Mouse (Mus musculus): ENCODE results near the gene Cdk20.
"Not testable (repeated sequence)": the region's sequence is repeated elsewhere in the genome, so short reads cannot be mapped to it uniquely, and the experiment has no call there.

Cdk20 gene

DNA sequence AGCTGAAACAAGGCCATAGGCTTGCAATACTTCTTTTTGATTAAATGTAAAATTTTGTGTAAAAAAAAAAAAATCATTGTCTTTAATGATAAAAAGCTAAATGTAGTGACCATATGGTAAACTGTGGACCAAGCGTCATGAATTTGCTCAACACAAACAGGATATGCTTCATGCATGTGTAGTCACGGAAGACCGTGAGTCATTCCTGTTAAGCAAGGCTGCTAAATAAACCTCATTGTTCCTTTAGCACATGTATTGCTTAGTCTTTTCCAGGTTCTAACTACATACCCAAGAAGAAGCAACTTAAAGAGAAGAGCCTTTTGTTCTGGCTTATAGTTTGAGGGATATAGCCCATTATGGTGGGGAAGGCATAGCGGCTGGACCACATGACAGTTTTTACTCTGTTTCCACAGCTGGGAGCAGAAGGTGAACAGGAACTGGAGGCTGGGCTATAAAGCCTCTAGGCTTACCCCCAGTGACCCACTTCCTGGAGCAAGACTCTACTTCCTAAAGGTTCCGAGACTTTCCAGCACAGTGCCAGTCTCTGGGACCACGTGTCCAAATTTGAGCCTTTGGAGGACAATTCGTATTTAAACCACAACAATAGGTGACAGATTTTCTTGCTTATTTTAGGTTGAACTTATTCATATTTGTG is 10.0 kb upstream of the Cdk20 start:
- no peak for DNase-seq (ENCODE audit: low read depth, low spot score)

DNA sequence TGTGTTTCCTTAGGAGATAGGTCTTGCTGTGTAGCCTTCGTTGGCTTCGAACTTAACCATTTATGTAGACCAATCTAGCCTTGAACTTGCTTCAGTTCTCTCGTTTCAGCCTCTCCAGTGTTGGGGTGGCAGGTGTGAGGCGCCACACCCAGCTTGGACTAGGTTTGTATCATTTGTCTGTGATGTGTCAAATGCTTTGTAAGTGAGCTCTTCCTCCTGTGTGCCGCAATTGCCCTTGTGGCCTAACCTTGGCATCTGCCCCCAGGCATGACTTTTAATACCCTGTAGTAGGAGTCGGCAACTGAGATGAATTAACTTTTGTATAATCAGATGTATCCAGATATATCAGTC is 9.5 kb upstream of the Cdk20 start:
- DNase-seq (ENCODE audit: low read depth, low spot score) = no peak

DNA sequence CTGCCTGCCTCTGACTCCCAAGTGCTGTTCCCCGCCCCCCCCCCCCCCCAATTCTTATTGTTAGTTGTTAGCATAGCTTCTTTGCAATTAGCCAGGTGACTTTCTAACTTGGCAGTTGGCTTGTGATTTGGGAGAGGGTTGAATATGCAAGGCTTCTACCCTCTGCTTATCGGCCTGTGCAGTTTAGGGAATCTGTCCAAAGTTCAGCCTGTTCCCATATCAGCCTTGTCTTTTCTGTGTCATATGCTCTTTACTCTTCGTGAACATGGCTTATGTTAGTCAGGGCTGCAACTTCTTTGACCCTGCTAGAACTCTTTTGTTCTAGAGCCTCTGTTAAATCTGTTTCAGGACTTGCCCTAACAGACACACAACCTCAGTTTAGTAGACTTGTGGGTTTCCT is 7.8 kb upstream of the Cdk20 start:
- DNase-seq (ENCODE audit: low read depth, low spot score) = no peak

DNA sequence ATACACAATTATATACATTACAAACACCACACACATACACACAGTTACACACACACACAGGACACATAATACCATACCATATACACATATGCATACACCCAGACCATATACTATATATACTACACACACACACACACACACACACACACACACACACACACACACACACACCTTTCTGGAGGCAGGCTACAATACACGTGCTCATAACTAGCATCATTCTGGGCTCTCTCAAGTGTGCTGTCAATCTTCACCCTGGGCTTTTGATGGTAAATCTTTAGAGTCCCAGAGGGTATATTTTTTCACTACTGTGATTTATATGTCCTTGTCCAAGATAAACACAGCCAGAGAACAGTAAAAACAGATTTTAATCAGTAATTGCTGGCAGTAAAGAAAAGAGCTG is 6.8 kb upstream of the Cdk20 start:
- no peak for DNase-seq (ENCODE audit: low read depth, low spot score)

DNA sequence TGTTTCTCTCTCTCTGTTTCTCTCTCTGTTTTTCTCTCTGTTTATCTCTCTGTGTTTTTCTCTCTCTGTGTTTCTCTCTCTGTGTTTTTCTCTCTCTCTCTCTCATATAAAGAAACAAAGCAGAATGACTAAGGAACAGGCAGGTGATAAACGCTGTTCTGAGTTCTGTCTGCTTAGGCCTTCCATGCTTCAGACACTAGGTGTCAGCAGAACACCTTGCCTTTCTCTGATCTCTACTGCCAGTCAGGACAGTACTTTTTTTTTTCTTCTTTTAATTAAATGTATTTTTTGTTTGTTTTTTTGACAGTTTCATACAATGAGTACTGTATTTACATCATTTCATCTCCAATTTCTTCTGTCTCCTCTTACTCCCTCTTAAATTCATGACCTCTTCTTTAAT is 2.8 kb upstream of the Cdk20 start:
- DNase-seq (ENCODE audit: low read depth, low spot score) = no peak

DNA sequence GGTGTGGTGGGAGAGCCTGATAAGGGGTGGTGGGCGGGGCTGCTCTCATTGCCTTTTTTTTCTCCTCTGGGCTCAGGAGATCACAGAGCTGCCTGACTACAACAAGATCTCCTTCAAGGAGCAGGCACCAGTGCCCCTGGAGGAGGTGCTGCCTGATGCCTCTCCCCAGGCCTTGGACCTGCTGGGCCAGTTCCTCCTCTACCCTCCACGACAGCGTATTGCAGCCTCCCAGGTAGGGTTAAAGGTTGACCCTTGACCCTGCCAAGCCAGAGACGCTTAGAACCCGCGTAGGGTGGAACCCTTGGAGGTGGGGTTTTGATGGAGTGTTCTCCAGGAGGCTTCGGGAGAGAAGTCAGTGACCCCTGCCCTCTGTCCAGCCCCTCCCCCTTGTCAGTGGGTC is 5.7 kb downstream of the Cdk20 start:
- DNase-seq (ENCODE audit: low read depth, low spot score) = no peak

DNA sequence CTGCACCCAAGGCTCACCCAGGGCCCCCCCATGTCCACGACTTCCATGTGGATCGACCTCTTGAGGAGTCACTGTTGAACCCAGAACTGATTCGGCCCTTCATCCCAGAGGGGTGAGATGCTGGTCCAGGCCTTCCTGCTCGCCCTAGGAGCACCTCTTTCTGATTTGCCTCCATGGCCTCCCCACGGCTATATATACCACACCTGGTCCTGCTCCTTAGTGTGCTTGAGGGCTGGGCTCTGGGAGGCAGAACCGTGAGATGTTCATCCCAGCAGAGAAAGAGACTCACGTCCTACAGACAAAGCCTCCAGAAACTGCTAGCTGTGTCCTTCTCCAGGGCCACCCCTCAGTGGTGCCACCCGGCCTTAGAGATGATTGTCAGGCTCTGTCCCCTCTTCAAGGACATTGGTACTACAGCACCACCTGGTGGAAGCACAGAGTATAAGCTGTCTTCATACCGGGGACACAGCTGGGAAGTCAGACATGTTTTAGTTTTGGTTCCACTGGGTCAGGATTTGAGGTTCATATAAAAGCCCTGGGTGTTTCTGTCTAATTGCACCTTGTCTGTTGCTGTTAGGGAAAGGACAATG is 6.8 kb downstream of the Cdk20 start:
- DNase-seq (ENCODE audit: low read depth, low spot score) = no peak

DNA sequence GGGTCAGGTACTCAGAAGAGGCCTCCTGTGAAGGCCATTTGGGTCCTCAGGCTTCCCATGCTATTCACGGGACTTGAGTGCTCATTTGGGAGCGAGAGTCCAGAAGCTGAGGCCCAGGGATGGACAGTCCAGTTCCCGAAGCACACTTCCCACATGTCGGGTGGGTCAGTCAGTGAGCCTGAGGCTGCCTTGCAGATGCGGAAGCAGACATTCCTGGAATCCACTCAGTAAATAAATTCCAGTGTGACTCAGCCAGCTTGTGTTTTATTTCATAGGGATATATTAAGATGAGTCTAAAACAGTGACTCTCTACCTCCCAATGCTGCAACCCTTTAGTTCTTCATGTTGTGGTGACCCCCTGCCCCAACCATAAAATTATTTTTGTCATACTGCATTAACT is 7.4 kb downstream of the Cdk20 start:
- no peak for DNase-seq (ENCODE audit: low read depth, low spot score)

DNA sequence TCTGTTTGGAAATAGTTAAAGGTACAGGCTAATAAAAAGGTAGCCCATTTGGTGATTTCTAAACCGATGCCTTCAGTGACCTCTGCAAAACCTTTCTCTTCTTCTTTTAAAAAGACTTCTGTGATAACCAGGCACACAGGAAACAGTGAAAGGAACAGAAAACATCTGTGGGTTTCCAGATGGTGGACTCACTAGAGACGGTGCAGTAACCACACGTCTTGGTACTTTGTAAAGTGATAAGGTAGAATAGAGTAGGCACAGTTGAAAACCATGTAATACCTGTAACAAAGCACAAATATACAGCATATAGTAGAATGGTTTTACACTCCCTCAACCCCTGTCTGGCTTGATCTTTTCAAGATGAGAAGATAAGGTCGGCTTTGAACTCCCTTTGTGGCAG is 8.5 kb downstream of the Cdk20 start:
- DNase-seq (ENCODE audit: low read depth, low spot score) = no peak

DNA sequence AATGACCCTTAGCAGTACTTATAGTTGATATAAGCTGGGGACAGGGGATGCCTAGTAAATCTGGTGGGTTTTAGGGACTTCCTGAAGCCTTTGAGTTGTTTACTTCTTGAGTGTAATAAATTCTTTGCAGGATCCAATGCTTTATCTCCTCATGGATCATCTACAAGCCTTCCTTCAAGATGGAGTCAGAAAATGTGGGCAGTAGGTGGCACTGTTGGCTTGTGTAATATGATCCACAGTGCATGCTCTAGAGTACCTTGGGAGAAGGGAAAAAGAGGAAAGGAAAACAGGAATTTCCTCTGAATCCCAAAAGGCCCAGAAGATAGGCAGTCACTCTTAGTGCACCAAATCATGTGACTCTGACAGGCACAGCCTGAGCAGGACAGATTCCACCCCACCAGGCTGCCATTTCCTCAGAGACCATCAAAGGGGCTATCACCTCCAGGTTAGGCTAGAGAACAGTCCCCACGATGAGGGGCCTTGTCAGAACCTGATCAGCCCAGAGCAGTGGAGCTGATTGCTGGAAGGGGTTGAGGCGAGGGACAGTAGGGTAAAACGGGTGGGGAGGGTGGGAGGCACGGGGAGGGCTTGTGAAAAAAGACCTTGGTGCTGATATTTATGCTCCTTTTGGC is 11.3 kb downstream of the Cdk20 start:
- peak; percentile 60 for DNase-seq (ENCODE audit: low read depth, low spot score)

DNA sequence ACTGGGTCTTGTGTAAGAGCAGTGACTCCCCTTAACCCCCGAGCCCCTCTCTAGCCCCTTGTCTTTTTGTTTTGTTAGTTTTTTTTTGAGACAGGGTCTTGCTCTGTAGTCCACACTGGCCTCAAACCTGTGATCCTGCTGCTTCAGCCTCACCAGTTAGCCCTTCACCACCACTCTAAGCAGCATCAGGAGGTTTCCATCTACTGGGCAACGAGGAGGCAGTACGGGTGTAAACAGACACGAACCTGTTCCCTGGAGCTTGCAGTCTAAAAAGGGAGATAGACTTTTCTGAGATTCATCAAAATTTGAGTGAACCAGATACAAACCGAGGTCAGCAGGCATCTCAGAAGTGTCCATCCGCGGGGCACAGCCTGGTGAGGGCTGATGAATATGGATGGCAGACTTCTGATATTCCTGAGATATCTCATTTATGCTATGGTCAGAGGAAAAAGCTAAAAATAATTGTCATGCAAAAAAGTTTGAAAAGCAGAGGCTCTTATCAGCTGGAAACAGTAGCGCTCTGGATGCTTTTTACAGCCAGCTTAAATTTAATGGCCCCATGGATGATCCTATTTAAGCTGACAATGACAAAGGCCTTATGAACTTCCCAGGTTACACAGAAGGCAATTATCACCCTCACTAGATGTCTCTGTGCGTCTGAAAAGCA is 13.3 kb downstream of the Cdk20 start:
- no peak for DNase-seq (ENCODE audit: low read depth, low spot score)

DNA sequence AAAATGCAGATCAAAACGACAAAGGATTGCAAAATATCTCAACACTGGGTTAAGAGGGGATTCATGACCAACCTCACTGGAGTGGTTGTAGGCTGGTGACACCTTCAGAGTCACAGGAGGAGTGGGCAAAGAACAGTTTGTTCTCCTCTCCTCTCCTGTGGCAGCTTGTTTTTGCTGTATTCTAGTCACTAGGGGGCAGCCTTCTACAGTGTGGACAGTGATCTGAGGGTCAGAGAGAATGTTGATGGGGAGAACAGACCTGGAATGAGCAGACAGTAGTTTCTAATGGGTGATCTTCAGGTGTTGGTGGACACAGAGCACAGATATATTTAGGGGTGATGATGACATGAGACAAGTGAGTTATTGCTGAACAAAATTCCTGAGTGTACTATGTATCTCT is 15.8 kb downstream of the Cdk20 start:
- DNase-seq (ENCODE audit: low read depth, low spot score) = no peak

DNA sequence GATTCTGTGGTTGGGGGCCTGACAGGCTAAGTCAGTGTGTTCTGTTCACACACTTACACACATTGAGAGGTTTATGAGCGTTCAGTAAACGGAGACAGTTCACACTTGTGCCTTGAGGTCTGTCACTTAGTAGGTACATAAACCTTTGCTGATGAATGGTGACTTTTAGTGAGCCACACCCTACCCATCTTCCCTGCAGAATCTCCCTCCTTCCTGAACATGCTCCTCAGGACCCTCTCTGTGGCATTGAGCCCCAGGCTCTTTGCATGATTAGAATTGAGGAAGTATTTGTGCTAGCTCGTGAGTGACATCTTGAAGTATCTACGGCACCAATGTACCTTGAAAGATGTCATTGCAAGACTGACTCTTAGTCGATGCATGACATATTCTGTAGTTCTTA is 16.6 kb downstream of the Cdk20 start:
- DNase-seq (ENCODE audit: low read depth, low spot score) = no peak

DNA sequence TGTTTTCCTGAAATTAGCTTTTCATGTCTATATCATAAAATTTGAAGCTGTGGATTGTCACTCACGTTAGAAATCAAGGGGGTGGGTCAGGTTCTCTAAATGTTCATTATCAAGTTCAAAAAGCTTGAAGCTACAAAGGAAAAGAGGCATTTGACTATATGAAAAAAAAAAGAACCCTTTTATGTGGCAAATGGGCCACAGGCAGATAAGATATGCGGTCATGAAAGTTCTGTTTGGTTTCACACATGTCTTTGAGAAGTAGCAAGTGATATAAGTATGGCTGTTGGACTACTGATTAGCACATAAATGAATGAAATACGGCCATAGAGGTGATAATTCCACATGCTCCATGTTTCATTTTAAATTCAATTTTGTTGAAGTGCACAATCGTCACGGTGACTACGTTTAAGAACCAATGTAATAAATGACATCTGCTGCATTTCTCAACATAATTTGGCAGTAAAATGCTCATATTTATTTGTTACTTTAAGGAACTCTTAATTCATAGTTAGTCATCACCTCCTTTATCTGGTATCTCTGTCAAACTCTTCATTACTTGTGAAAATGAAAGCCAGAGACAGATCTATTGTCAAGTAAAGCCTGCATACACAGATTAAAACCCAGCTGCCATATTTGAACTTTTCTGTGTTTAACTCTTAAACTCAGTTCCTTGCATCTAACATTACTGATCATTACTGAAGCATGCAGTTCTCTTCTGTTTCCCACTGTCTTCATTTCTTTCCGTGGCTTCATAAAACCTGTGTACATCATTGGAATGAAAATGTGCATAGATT is 18.1 kb downstream of the Cdk20 start:
- DNase-seq (ENCODE audit: low read depth, low spot score) = no peak

DNA sequence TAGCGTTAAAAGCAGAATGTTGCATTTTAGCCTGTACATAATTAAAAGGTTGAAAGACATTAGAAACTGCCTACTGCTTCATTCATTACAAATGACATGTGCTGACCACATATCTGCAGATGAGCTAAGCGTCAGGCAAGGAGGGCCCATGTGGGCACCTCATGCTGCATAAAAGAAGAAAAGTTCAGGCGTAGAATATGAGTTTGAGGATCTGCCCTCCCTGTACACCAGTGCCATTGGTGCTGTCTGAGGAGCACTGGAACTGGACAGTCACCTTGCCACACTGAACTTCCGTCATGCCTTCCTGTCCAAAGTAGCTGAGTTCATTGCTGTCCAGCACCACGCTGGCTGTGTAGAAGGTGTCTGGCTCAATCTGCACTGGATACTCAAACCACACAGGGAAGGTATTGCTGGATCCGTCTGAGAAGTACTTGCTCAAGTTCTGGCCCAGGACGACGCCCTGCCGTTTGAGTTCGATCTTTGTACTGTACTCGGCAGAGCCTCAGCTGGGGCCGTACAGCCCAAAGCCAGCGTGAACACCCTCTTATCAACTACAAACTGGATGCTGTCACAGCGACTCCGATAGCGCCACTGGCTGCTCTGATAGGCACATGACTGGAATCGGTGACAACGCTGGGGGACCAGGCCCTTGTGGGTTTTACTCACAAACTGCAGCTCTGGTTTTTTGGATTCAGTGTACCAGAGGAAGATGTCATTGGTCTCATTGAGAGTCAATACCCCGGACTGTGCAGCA is 25.3 kb downstream of the Cdk20 start:
- DNase-seq (ENCODE audit: low read depth, low spot score) = not testable (repeated sequence)

DNA sequence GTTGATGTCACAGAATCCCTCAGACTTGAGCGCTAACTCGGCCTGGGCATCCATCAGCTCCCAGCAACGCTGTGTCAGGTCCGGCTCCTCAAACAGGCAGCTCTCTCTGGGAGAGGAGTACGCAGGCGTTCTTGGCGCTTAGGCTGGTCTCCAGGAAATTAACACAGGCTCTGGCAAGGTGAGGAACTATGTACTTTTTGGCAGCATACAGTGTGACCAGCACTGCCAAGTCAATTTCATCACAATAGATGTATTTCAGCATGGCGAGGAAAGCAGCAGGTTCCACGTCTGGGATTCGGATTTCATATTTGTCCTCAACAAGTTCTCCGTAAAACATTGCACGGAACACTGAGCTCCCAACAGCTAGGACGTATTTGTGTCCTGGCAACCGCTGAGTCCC is 26.1 kb downstream of the Cdk20 start:
- DNase-seq (ENCODE audit: low read depth, low spot score) = no peak

DNA sequence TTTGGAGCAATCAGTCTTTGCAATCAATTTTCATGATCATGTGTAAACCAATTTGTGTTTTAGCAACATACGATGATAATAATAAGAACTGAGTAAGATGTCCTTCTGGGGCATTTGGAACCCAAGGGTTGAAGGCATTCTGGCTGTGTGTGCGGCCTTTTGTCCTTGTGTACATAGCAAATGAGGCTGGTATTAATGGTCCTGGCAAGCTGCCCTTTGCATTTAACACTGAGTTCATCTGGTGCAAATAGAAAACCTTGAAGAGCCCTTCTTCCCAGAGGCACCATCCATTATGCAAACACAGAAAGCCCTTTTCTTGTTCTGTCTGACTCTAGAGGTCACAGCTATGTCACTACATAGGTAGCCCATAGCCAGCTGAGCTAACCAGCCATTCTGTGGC is 30.5 kb downstream of the Cdk20 start:
- no peak for DNase-seq (ENCODE audit: low read depth, low spot score)

DNA sequence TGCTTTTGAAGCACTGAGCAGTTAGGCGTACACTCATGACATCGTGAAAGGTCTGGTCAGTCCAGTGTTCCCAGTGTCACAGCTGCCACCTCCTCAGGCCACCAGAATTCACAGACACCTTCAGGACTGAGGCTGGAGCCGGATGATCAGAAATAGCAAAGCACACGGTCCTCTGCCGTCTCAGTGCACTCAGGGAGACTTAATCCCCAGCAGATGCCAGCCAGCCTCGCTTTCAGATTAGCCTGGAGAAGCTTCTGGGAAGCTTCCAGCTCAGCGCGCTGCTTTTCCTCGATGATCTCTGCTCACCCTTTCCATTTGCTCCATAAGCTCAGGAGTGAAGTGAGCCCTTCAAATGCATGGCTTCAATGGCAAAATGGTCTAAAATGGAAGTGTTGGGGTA is 33.1 kb downstream of the Cdk20 start:
- no peak for DNase-seq (ENCODE audit: low read depth, low spot score)

DNA sequence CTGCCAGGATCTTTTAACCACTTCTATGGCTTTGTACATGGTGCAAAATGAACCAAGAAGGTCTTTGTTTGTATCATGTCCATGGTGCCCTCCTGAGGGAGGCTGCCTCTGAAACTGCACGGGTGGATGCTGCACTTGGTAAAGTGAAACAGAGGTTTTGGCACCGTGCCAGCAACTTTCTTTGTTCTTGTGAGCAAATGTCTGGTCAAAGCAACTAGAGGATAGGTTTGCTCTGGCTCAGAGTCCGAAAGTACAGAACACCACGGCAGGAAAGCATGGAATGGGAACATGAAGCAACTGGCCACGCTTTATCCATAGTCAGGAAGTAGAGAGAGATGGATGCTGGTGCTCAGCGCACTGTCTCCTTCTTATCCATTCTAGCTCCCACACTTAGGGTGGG is 35.8 kb downstream of the Cdk20 start:
- no peak for DNase-seq (ENCODE audit: low read depth, low spot score)

DNA sequence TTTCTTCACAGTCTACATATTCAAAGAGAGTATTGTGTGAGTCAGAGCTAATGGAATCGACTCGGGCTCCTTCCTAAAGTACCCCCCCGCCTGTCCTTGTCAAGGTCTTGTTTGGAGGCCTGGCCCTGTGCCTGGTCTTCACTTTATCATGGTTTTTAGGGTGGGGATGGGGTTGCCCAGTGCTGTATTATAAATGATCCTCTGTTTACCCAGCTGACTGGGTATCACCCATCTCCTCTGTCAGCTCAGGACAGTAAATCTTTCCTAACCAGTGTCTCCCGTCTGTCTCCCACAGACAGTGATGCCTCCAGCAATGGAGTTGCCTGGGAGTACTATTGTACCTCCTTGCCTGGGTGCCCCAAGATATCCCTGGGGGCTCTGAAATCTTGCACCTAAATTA is 45.9 kb downstream of the Cdk20 start:
- DNase-seq (ENCODE audit: low read depth, low spot score) = no peak

DNA sequence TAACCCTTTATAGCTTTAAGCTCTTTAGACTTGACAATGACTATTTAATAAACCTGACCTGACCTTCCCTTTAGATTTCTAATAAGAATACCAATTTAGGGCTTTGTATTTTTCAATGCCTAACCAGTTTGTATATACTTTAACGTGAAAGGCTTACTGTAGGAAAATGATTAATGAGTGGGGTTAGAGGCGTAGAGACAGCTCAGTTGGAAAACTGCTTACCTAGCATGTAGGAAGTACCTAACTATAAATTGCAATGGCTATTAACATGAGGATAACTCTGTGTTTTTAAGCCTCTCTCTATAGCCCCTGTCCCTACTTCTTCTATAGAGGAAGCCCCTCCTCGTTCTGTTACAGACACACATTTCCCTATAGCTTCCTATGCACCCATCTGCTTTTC is 47.8 kb downstream of the Cdk20 start:
- no peak for DNase-seq (ENCODE audit: low read depth, low spot score)

DNA sequence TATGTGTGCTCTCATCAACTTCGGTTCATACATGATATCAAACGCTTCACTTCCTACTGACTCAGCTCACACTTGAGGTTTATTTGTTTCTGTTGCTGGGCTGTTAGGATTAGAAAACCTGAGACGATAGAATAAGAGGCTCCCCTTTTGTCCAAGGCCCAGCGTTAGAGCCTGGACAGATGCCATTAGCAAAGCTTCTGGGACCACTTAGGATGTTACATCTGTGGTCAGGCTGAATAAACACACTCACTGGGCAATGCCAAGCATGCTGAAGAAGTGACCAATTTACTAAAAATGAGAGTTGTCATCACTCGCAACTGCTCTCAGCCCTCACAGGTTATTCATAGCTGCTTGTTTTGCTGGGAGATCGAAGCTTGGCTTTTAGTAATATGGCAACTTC is 57.8 kb downstream of the Cdk20 start:
- no peak for DNase-seq (ENCODE audit: low read depth, low spot score)
